Mouse (Mus musculus): ENCODE measurements around the gene Alg12.
"Not testable (repeated sequence)": the region's sequence is repeated elsewhere in the genome, so short reads cannot be mapped to it uniquely, and the experiment has no call there.

Gene Alg12

DNA sequence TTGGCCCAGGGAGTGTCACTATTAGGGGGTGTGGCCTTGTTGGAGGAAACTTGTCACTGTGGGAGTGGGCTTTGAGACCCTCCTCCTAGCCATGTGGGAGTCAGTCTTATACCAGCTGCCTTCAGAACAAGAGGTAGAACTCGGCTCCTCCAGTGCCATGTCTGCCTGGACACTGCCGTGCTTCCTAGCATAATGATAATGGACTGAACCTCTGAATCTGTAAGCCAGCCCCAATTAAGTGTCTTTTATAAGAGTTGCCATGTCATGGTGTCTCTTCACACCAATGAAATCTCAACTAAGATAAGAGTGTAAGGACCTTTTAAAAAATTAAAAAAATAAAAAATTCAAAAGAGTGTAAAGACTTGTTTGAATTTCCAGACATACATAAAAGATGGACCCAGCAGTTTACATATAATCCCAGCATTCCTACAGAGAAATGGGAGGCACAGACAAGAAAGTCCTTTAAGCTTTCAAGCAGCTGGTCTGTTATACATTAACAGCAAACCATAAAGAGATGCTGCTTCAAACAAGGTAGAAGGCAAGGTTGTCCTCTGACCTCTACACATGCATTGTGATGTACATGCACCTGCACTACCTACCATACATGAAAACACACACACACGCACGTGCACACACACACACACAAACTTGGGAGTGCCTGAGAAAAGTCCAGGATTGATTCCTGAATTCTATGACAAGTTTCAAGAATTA, 26.8 kb downstream of the Alg12 start:
- DNase-seq (ENCODE audit: low spot score), result no peak

DNA sequence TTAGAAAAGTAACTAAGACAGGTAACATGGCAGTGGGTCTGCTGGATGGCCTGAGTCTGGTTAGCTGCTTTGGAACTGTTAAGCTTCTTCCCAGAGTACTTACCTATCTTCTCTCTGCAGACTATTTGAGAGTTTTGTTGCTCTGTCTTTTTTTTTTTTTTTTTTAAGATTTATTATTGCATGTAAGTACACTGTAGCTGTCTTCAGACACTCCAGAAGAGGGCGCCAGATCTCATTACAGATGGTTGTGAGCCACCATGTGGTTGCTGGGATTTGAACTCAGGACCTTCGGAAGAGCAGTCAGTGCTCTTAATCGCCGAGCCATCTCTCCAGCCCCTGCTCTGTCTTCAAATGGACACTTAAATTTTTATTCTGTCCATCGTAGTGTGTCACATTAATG, 44.5 kb downstream of the Alg12 start:
- DNase-seq (ENCODE audit: low spot score), result not testable (repeated sequence)

- DNase-seq (ENCODE audit: low spot score), result no peak
These were observed 50.6 kb downstream of the Alg12 start for GRCm38 (mm10) chr15:88768537-88768936.

DNA sequence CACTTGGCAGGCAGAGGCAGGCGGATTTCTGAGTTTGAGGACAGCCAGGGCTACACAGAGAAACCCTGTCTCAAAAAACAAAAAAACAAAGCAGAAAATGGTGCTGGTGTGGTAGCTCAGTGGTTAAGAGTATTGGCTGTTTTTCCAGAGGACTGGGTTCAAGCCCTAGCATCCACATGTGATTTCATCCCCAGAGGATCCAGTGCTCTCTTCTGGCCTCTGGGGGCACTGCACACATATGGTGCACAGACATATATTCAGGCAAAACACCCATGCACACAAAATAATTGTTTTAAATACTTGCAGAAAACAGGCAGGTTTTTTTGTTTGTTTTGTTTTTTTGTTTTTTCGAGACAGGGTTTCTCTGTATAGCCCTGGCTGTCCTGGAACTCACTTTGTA, 53.0 kb downstream of the Alg12 start:
- DNase-seq (ENCODE audit: low spot score), result not testable (repeated sequence)

DNA sequence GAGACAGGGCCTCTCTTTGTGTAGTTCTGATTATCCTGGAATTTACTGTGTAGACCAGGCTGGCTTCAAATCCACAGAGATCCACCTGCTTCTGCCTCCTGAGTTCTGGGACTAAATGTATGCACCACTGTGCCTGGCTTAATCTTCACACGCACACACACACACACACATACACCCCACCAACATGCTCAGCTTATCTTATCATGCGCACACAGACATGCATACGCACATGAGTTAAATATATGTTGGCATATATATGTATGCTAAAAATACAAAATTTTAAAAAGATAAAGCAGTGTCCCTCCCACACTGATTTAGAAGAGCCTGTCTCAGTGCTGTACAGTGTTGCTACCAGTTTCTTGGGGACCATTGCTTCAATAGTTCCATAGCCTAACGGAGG, 57.6 kb downstream of the Alg12 start:
- no peak for DNase-seq (ENCODE audit: low spot score)

DNA sequence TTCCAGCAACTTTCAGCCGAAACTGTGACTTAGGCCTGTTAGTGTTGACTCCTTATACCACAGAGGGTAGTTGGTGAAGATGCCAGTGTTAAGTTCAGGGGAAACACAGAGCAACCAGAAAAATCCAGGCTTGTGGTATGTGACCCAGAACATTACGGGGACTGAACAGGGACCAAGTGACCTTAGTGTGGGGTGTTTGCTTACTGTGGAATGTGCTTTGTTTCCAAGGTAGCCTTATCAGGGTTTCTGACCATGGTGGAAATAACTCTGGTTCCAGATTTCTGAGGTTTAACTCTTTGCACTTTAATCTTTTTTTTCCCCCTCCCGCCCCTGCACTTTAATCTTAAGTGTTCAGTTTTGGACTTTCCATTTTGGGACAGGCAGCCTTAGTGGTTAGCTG, 61.1 kb downstream of the Alg12 start:
- no peak for DNase-seq (ENCODE audit: low spot score)

DNA sequence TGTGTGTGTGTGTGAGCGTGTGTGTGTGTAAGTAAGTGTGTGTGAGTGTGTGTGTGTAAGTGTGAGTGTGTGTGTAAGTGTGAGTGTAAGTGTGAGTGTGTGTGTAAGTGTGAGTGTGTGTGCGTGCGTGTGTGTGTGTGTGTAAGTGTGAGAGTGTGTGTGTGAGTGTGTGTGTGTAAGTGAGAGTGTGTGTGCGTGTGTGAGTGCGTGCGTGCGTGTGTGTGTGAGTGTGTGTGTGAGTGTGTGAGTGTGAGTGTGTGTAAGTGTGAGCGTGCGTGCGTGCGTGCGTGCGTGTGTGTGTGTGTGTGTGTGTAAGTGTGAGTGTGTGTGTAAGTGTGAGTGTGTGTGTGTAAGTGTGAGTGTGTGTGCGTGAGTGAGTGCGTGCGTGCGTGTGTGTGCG, 63.4 kb downstream of the Alg12 start:
- no peak for DNase-seq (ENCODE audit: low spot score)

All from ovary, postnatal 10 days (tissue).